Mouse (Mus musculus) gastrocnemius, adult 18-20 months (tissue): ENCODE results near the gene Slco1c1. TPM values are rescaled to one million over a fixed set of nuclear protein-coding genes. Genes with fewer than 3 reads are reported as not detected.
"Not testable (repeated sequence)": the region's sequence is repeated elsewhere in the genome, so short reads cannot be mapped to it uniquely, and the experiment has no call there.

Experiments used
- DNase-seq: peaks from one replicate; pipeline ENCODE4 v3.0.0; 2021; ENCODE audit warnings: low spot score
- total RNA-seq, 2 experiments: library from RNA; stranded (reverse); gene quantifications; 2 replicates each; pipeline ENCODE4 v1.2.3; 2021

The Slco1c1 gene
- total RNA-seq, 2 experiments from 2014 or later: not detected

DNA sequence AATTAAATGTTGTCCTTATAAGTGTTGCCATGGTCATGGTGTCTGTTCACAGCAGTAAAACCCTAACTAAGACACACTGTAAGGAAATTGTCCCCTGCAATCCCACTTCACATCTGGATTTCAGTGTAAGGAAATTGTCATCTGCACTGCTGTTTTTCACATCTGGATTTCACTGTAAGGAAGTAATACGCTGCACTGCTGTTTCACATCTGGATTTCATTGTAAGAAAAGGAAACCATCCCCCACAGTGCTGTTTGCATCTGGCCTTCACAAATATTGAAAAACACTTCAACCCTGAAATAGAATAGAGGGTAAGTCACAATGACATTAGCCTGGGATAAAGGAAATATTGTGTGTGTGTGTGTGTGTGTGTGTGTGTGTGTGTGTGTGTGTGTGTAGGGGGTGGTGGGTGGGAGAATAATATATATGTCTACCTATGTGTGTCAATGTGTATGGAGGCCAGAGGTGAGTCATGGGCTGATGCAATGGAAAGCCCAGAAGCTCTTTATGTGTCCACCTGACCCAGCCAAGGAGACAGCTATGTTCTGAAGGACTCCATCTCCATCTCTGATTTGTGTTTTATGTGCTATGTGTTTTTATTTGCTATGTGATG is 60.7 kb downstream of the Slco1c1 start:
- no peak for DNase-seq

DNA sequence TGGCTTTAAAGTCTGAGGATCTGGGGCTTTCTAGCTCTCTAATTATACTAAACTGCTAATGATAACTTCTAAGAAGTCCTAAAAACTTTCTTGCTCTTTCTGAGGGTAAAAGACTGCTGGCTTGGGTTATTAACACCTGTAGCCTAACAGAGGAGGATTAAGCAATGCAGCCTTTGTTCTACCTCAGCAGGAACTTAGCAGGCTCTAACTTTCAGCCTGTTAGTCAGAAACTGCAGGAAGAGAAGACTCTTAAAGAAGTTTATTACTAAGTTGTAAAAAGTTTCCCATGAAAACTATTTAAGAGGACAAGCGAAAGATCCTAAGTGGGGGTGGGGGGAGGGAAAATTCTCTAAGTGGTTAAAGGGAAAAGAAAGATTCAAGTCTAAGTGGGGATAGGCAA is 65.8 kb downstream of the Slco1c1 start:
- DNase-seq: no peak

DNA sequence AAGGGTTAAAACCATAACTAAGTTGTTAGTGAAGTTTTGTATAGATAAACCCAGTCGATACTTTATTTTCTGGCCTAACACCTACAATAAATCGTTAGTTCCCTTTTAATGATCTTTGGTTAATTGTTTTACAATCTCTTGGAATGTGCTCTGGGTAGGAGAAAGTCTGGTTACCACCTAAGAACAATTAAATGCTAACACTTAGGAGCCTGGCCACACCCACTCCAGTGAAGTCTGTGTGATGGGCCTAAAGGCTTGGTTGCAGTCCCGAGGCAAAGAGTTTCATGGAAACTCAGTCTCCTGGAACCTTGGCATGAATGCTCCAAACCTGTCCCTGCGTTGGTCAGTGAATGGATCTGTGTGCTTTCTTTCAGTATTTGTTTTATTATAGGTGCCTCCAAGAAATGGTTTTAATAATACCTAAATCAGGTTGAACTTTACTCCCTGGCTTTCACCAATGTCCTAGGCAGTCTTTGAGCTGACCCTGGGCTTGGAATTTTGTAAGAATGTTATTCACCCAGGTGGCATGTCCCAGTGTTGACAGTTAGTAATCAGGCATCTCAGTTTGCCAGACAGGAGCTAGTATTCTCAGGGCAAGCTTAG is 66.5 kb downstream of the Slco1c1 start:
- DNase-seq: not testable (repeated sequence)

DNA sequence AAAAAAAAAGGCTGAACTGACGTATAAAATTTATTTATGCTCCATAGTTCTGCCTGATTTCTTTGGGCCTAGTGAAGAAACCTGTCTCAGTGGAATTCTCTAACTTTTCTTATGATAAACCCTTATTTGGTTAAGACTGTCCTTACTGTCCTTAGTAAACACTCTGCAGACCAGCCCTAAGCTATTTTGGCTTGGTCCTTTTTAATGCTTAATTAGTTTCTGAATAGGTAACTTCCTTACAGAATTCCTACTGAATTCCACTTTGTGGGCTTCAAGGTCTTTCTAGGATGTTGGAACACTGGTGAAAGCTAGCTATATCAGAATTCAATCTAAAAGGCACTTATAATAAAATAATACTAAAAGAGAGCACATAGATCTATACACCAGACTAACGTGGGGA is 71.9 kb downstream of the Slco1c1 start:
- no peak for DNase-seq

DNA sequence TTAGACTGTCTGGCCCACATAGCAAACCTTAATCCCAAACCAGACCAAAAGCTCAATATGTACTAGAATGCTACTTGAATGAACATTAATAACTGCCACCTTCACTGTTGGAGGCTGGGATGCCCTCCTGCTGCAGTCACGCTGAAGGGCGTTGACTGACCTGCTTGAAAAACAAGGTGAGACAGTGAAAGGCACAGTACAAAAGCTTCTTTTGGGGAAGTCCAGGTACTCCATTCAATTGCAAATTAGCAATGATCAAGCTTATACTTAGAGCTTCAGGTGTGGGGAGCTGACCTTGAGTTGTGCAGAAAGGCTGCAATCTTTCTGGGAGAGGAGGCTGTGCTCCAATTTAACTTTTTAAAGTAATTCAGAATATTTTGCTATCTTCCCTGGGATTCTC is 72.9 kb downstream of the Slco1c1 start:
- no peak for DNase-seq

DNA sequence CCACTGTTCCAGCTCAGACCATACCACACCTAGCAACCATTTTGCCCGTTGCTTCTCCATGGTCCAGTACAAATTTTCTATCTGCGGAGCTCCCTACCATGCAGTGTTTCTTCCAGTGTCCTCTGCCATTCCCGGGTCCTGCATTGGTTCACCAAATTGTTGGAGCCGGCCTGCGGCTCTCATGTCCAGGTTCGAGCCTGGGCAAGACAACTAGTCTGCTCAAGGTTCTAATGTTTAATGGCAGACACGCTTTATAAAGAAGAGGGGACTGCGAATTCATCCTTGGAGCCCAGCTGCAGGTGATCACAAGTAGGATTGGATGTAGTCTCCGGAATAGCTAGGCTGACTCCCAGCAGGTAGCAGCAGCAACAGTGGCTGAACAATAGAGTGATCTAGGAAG is 76.8 kb downstream of the Slco1c1 start:
- no peak for DNase-seq

DNA sequence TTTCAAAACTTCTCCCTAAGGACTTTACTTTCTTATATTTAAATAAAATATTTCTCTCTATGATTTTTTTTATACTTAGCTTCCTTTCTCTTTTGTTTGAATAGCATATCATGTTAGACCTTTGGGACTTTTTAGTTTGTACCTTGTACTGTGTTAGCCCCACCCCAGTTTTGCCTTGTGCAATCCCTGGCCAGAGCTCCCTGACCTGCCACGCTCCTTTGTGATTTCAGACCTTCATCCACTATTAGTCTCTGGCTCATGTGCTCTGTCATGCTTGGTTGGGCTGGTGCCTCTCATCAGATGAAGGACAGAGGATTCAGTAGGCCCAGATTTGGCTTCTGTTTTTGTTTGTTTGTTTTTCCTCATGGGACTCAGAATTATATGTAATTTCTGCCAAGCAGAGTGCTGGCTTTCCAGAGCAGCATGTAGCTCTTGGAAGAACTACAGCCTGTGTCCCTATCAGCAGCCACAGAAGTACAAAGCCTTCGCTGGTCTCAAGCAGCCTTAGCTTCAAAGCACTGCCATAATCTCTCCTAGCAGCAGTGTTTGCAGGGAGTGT is 86.6 kb downstream of the Slco1c1 start:
- no peak for DNase-seq

DNA sequence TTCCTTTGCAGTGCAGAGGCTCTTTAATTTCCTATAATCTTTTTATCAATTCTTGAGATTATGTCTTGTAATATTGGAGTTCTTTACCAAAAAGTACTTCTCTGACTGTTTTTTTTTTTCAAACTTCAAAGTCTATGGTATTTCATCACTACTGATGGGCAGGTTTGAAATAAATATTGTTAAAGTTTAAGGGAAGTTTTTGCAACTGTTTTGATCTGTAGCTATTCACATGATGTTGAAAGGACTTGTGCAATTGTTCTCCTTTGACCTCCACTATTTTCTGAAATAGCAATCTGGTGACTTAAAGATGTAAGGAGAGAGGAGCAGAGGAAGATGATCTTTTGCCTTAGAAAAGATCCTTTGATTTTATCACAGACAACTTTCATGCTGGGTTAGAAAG is 89.8 kb downstream of the Slco1c1 start:
- DNase-seq: no peak

DNA sequence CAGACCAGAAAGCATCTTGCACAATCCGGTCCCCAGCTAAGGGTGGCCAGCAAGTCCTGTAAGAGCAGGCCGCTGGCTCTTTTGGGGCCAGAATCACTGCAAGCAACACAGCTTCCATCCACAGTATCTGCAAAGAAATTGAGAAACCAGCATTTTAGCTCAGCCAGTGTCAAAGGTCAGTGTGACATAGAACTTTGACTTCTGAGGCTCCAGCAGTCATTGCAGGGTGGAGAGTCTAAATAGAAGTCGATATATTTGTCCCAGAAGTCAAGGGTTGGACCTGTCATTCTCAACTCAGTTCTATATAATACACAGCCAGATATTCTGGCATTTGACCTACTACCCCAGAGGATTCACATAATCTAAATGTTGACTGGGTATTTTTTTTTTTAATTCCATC is 91.2 kb downstream of the Slco1c1 start:
- no peak for DNase-seq

Other genes with a start within 250 kb of the Slco1c1 start
- under 1 TPM in 1 of 2 experiments, not detected in 1; 0.36 TPM for gene Slco1b2, start 105.2 kb downstream of the Slco1c1 start, total RNA-seq
- not detected for gene Gm5724, start 249.4 kb downstream of the Slco1c1 start, total RNA-seq